Mouse (Mus musculus) C2C12 (cell line): Measurements from ENCODE around the gene Slc30a2.

Experiments
- CTCF ChIP-seq: IDR thresholded peaks from one replicate; pipeline ENCODE4 v1.5.1; 2011; ENCODE audit not compliant: control insufficient read depth, insufficient read depth, insufficient read length
- FOSL1 ChIP-seq: IDR thresholded peaks from one replicate; pipeline ENCODE4 v1.8.0; 2011; ENCODE audit warnings: mild to moderate bottlenecking, low read length; ENCODE audit not compliant: poor library complexity, insufficient read depth, severe bottlenecking
- MYOD1 ChIP-seq: IDR thresholded peaks from one replicate; pipeline ENCODE4 v1.6.1; 2011; ENCODE audit warnings: low read depth; ENCODE audit not compliant: control insufficient read depth, insufficient read length
- MYOG ChIP-seq: IDR thresholded peaks from one replicate; pipeline ENCODE4 v1.6.1; 2011; ENCODE audit not compliant: control insufficient read depth, insufficient read length; ENCODE audit errors: extremely low read depth
- USF1 ChIP-seq: IDR thresholded peaks from one replicate; pipeline ENCODE4 v1.6.1; 2011; ENCODE audit warnings: low read depth, mild to moderate bottlenecking, control low read depth, moderate library complexity

GRCm38 (mm10) chr4:134391636-134392035 lies 48.7 kb downstream of the Slc30a2 start:
- no peak for TF ChIP-seq CTCF
- TF ChIP-seq FOSL1: no peak
- no peak for TF ChIP-seq USF1
- no peak for TF ChIP-seq MYOG
- no peak for TF ChIP-seq MYOD1
